Mouse (Mus musculus) myocyte (in vitro differentiated cells): ENCODE measurements around the gene Cep170.
A peak's percentile ranks its signal among the peaks of the same experiment; 100 is the strongest.

Experiments used
- CEBPB ChIP-seq: IDR thresholded peaks from 2 replicates; pipeline ENCODE4 v1.6.1; 2011; ENCODE audit warnings: mild to moderate bottlenecking, moderate library complexity; ENCODE audit not compliant: poor library complexity, insufficient read depth, severe bottlenecking
- E2F4 ChIP-seq: IDR thresholded peaks from one replicate; pipeline ENCODE4 v1.6.1; 2011; ENCODE audit warnings: mild to moderate bottlenecking, control low read depth, moderate library complexity; ENCODE audit not compliant: insufficient read depth
- MAX ChIP-seq: IDR thresholded peaks from one replicate; pipeline ENCODE4 v1.6.1; 2011; ENCODE audit warnings: low read depth, mild to moderate bottlenecking, control low read depth
- MYOD1 ChIP-seq, 3 experiments: IDR thresholded peaks; one replicate each; pipeline ENCODE4 v1.6.1; 2011; ENCODE audit warnings: control low read depth in 2 of 3, low read depth in 2 of 3, mild to moderate bottlenecking in 2 of 3, moderate library complexity in 1 of 3; ENCODE audit not compliant: insufficient read length in 2 of 3, control insufficient read depth in 1 of 3
- MYOG ChIP-seq, 3 experiments: IDR thresholded peaks; one replicate each; pipeline ENCODE4 v1.6.1; 2011; ENCODE audit warnings: control low read depth in 2 of 3, low read depth in 2 of 3, mild to moderate bottlenecking in 2 of 3; ENCODE audit not compliant: insufficient read length in 2 of 3, control insufficient read depth in 1 of 3, insufficient read depth in 1 of 3
- POLR2A ChIP-seq: IDR thresholded peaks from one replicate; pipeline ENCODE4 v1.6.1; 2011; ENCODE audit warnings: low read depth, mild to moderate bottlenecking, control low read depth, moderate library complexity; ENCODE audit not compliant: insufficient read length
- POLR2AphosphoS2 ChIP-seq: IDR thresholded peaks from one replicate; pipeline ENCODE4 v1.6.1; 2011; ENCODE audit warnings: low read depth, control low read depth; ENCODE audit not compliant: insufficient read length
- SRF ChIP-seq: IDR thresholded peaks from one replicate; pipeline ENCODE4 v1.6.1; 2011; ENCODE audit warnings: low read depth; ENCODE audit not compliant: control insufficient read depth, insufficient read length
- TCF12 ChIP-seq: IDR thresholded peaks from one replicate; pipeline ENCODE4 v1.6.1; 2011; ENCODE audit warnings: mild to moderate bottlenecking, control low read depth; ENCODE audit not compliant: poor library complexity, insufficient read depth, severe bottlenecking
- TCF3 ChIP-seq: IDR thresholded peaks from one replicate; pipeline ENCODE4 v1.6.1; 2011; ENCODE audit warnings: low read depth, control low read depth; ENCODE audit not compliant: insufficient read length
- USF1 ChIP-seq: IDR thresholded peaks from one replicate; pipeline ENCODE4 v1.6.1; 2011; ENCODE audit warnings: low read depth, mild to moderate bottlenecking, control low read depth, moderate library complexity

DNA sequence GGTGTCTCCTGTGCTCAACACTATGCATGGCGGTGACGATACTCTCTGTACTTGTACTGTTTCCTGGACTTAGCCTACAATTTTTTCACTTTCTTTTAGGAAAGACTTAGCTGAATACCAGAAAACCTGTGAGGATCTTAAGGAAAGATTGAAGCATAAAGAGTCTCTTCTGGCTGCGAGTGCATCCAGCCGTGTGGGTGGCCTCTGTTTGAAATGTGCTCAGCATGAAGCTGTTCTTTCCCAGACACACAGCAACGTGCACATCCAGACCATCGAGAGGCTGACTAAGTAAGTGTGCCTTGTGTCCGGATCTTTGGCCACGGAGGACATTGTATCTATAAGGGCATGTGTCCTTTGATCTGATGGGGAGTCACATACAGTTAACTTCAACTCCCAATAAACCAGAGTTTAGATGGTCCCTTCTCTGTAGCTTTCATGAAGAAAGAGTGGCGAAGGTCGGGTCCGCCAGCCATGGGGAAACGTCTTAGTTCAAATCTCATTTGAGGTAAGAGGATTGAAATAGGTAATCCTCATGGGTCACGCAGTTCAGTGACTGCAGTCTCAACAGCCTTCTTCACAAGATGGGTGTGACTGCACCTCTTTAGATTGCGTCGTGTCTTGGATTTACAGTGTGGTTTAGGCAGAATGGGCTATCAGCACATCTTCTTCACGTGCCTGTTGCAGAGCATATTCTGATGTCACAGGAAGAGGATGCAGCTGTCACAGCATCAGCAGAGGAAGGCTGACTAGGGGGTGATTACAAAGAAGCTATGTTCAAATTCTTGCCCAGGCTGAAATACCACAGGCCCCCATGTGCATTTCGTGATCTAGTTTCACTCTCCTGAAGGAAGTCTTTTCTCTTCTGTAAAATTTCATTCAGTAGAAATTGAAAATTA lies 31.5 kb upstream of the Cep170 start:
- TF ChIP-seq POLR2A: no peak
- TF ChIP-seq TCF12: no peak
- no peak for TF ChIP-seq MAX
- TF ChIP-seq MYOG (IDR thresholded peaks at IDR 0.05; ENCODE audit: control insufficient read depth in 1 of 3, insufficient read depth in 1 of 3, insufficient read length in 2 of 3, low read depth in 2 of 3): peak in 1 of 3 experiments; percentile 69
- no peak for TF ChIP-seq CEBPB
- peak in 2 of 3 experiments; percentile 57 to 68 for TF ChIP-seq MYOD1 (IDR thresholded peaks at IDR 0.05; ENCODE audit: control insufficient read depth in 1 of 3, insufficient read length in 2 of 3, low read depth in 2 of 3)
- TF ChIP-seq USF1: no peak
- no peak for TF ChIP-seq E2F4
- no peak for TF ChIP-seq POLR2AphosphoS2
- TF ChIP-seq TCF3: no peak
- TF ChIP-seq SRF: no peak
